Mouse (Mus musculus) right cerebral cortex, postnatal 25 days (tissue): Measurements from ENCODE around the gene Plekho2.

Experiments
- DNase-seq: peaks from one replicate; pipeline ENCODE4 v3.0.0; 2022

Plekho2 gene

DNA sequence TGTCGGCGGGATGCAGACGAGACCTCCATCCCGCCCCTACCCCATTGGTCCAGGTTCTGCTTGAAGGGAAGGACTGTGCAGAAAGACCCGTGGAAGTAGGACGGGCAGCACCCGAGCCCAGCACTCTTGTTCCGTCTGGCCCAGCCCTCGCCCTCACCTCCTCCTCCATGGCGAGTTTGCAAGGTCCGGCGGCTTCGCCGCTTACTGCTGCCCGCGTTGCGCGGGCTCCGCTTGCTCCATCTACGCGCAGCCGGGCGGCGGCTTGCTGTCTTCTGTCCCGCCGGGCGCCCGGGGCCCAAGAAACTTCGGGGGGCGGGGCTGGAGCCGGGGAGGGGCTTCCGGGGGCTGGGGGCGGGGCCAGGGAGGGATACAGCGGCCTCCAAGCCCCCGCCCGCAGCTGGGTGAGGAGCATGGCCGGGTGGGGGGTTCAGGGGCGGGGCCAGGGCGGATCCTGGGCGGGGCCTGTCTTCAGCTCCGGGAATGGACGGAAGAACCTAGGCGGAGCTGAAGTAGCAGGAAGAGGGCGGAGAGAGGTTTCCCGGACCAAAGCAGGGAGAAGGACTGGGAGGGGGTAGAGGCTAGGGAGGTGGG is at the start of gene Plekho2:
TSS of gene Plekho2 (minus strand) at position 260 of the 591 bp plus-strand sequence.
- peak; percentile 83 for DNase-seq

DNA sequence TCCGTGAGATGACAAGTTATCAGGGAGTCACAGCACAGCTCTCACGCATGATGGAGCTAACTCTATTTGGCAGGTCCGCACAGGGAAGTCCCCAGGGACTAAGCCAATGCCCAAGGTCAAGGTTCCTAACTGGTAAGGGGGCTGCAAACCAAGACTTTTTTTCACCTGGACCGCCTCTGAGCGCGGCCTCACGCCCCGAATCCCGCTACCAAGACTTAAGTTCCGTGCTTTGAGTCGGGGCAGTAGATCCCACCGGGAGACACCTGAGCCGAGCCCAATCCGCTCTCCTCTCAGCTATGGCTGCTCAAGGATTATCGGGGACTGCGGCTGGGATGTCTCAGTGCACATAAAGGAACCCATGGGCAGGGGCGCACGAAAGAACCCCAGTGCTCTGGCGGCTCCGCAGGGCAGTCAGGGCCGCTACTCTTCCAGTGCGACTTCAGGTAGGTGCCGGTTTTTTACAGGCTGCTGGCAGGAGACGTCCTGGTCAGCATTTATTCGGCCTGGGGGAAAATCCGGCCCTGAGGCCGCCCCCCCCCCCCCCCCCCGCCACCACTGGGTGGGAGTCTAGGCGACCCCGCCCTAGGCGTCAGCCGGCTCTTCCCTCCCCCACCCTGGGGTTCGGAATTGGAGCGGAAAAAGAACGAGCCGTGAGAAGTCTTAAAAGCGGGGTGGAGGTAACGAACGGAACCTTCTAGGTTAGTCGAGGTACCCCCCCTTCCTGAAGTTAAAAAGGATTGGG is 49.4 kb upstream of the Plekho2 start, which contains the start of gene Rbpms2:
TSS of gene Rbpms2 (plus strand) at position 624 of the 742 bp plus-strand sequence.
- no peak for DNase-seq

- no peak for DNase-seq
These were observed 44.4 kb upstream of the Plekho2 start for GRCm38 (mm10) chr9:65624266-65624665.

DNA sequence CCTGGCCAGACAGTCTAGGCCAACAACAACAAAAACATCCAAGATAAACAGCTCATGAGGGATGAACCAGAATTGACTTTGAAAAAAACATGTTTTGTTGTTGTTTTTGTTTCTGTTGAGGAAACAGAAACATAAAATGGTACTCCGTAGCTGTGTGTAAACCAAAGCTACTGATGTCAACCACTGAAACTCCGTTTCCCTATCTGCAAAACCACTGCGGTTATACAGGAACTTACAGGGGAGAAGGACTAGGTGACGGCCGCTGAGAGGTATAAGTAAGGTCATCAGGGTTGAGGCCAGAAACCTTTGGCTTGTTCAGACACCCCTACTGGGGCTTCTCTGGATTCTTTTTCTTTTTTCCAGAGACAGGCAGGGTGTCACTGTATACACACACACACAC is 43.0 kb upstream of the Plekho2 start:
- DNase-seq, result no peak

GRCm38 (mm10) chr9:65621666-65622065 is 41.8 kb upstream of the Plekho2 start:
- DNase-seq, result no peak

GRCm38 (mm10) chr9:65621196-65621595 is 41.4 kb upstream of the Plekho2 start:
- no peak for DNase-seq

DNA sequence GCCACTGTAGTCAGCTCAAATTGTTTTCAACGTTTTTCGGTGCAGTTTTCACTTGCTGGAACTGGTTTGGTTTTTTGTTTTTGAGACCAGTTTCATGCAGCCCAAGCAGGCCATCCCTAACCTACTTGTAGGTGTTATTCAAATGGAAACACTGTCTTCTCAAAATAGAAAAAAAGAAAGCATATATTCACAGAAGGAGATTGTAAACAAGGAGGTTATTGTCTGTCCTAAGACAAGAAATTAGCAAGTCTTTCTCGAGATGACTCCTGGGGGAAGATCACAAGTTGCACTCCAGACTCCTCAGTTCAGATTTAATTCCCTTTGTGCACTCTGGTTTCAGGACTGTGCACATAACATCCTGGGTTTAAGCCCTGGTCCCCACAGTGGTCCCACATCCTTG is 39.5 kb upstream of the Plekho2 start:
- DNase-seq, result no peak

DNA sequence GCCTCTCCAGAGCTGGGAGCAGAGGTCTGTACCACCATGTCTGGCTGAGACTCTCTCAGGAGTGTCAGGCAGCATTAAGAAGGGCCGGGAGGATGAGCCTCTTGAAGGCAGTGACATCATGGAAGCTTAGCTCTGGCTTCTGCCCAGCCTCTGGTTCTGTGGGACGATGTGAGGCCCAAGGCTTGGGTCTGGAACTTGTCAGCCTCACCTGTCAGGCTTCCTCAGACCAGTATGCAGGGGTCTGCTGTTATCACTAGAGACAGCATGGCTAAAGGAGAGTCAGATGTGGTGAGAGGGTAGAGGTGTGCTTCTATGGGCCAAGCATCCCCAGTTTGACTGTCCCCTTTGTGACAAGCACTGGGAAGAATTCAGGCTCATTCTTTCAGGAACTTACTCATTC is 33.3 kb upstream of the Plekho2 start:
- DNase-seq, result no peak

DNA sequence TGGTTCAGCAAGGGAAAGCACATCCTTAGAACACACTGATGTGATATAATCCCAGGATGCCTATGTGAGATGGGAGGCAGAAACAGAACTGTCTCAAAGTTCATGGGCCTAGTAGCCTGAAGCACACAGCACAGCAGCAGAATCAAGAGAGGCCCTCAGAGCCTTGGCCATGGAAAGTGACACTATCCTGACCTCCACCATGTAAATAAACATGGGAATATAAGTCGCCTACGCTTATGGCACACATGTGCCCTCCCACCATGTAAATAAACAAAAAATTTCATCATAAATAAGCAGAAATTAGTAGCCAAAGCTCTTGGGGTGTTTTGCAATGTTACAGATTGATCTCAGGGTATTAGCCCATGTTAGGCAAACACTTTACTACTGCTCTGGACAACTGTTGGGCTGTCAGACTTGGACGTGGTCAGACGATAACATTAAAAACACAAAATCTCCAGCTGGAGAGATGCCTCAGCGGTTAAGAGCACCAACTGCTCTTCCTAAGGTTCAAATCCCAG is 32.2 kb upstream of the Plekho2 start:
- DNase-seq, result no peak

GRCm38 (mm10) chr9:65607120-65607519 is 27.3 kb upstream of the Plekho2 start:
- DNase-seq, result no peak

DNA sequence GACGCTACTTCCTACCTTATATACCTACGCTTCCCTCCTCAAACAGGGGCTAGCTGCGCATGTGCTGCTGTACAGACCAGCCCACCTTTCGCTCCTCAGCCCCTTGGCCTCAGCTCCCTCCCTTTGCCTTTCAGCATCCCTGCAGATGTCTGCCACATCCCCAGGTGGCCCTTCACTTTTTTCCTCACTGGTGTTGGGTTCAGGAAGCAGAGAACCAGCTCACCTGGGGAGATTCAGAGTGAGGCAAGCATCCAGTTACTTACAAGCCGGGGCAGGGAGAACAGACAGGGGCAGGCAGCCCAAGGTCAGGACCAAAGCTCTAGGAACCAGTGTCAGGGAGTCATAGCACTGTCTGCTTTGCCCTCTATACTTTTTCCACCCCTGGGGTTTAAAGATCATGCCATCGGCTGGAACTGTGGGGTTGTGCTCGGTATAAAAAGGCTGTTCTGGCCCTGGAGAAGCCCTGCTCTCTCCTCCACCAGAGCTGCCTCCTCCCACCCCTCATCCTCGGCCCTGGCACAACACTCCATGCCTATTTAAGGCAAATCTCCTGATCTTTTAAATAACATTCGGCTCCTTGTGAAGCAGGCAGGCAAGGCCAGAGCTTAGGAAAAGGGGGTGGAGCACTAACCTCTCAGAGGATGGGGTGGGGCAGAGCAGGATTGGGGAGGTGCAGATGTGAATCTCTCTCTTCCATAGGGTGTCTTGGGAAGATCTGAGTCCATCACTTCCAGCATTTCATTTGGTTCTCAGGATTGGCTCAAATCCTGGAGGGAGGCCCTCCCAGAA is 26.7 kb upstream of the Plekho2 start:
- no peak for DNase-seq

DNA sequence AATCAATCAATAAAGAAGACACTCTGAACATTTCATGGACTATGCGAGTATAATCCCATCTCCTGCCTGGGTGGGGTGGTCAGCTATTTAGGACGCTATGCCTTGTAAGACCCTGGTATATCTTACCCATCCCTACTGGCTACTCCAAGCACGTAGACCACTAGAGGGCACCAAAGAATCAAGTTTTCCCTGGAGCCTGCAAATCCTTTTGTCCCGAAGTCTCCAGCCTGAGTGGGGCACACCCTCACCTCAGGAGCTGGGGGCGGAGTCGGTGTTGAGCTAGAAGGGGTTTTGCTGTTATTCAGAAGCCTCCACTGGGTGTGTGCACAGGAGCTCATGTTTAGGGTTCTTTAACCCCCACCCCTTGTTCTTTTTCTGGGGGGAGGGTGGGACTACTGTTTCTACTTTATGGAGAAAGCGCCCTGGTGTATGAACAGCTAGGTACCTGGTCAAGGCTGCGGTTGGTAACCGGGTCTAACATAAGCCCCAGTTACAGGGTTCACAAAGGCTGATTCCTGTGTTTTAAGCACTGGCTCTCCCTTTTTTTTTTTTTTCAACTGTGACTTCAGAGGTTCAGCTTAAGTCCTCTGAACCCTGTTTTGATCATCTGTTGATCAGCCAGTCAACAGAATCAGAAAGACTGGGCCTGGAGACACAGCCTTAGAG is 25.8 kb upstream of the Plekho2 start:
- DNase-seq, result no peak

DNA sequence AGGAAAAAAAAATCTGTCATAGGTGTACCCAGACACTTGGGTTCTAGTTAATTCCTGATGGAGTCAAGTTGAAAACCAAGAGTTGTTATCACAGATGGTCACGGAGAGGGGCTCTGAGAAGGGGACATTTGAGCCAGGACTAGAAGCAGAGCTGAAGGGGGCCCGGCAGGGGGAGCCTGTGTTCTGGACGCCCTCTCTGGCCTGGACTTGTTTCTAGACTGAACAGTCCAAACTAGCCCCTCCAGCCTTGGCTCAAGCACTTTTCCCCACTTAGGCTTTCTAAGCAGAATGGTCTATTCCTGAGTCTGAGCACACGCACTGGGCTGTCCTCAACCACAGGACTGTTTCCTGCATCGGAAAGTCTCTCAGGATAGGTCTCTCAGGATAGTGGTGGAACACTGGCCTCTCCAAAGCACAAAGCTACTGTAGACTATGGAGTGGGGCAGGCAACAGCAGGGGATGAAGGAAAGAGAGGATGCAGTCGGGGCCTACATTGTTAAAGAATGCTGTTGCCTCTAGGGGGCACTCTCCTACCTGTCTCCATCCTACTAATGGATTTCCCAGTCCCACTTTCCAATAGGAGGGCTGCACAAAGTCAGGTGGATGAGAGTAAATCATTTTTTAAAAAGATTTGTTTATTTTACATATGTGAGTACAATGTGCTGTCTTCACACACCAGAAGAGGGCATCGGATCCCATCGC is 23.7 kb upstream of the Plekho2 start:
- no peak for DNase-seq

DNA sequence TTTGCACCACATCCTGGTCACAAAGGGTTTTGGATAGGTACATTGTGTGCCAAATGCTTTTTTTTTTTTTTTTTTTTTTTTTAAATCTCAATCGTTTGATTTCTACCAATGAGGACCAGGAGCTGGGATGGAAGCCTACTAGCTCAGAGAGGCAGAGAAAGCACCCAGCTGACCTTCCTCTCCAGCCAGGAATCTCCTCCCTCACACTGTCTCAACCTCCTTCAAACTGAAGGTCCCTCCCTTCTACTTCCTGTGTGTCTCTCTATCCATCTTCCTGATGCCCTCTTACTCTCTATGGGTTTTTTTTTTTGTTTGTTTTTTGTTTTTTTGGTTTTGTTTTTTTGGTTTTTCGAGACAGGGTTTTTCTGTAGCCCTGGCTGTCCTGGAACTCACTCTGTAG is 21.1 kb upstream of the Plekho2 start:
- no peak for DNase-seq

- no peak for DNase-seq
These were observed 19.0 kb upstream of the Plekho2 start for GRCm38 (mm10) chr9:65598765-65599249.

GRCm38 (mm10) chr9:65593596-65593995 is 13.8 kb upstream of the Plekho2 start:
- no peak for DNase-seq

GRCm38 (mm10) chr9:65592721-65593120 is 12.9 kb upstream of the Plekho2 start:
- no peak for DNase-seq

DNA sequence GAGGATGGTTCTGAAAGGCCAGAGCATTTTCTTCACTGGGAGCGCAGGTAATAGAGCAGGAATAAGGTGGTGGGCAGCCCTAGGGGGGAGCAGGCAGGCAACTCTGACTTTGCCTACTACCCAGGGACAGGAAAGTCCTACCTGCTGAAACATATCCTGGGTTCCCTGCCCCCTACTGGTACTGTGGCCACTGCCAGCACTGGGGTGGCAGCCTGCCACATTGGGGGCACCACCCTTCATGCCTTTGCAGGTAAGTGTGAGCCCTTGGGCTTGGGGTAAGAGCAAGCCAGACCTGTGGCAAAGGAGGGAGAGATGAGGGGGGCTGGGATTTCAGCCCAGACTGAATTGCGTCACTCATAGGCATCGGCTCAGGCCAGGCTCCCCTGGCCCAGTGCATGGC is 9.3 kb upstream of the Plekho2 start:
- DNase-seq, result no peak

GRCm38 (mm10) chr9:65587573-65588358 is 7.9 kb upstream of the Plekho2 start:
- peak; percentile 32 for DNase-seq

- DNase-seq, result no peak
These were observed 7.4 kb upstream of the Plekho2 start for GRCm38 (mm10) chr9:65587270-65587572.
